Mouse (Mus musculus) heart, embryonic 15.5 days (tissue): Measurements from ENCODE around the gene Cfap299. TPM values are rescaled to one million over a fixed set of nuclear protein-coding genes. Genes with fewer than 3 reads are reported as not detected.
A peak's percentile ranks its signal among the peaks of the same experiment; 100 is the strongest.
"Not testable (repeated sequence)": the region's sequence is repeated elsewhere in the genome, so short reads cannot be mapped to it uniquely, and the experiment has no call there.

Experiments used
- ATAC-seq: fragments of 200-750 bp; cut with Nextera tagmentation; replicated peaks from 2 replicates; pipeline ENCODE4 v1.8.0; 2017; ENCODE audit warnings: low read depth, moderate TSS enrichment; ENCODE audit not compliant: insufficient number of reproducible peaks, insufficient read depth, low FRiP score
- H3K27ac ChIP-seq: fragments of 300-500 bp; sonication (generic); 2 replicates; pipeline ENCODE4 v1.5.1; 2015; ENCODE audit warnings: mild to moderate bottlenecking, inconsistent platforms
- H3K27me3 ChIP-seq: fragments of 300-500 bp; sonication (generic); 2 replicates; pipeline ENCODE4 v1.6.1; 2015; ENCODE audit warnings: inconsistent platforms
- H3K36me3 ChIP-seq: fragments of 300-500 bp; sonication (generic); 2 replicates; pipeline ENCODE4 v1.6.1; 2015; ENCODE audit warnings: mild to moderate bottlenecking, inconsistent platforms
- H3K4me1 ChIP-seq: fragments of 300-500 bp; sonication (generic); replicated peaks from 2 replicates; pipeline ENCODE4 v1.6.1; 2015; ENCODE audit warnings: inconsistent platforms
- H3K4me2 ChIP-seq: fragments of 300-500 bp; sonication (generic); 2 replicates; pipeline ENCODE4 v1.6.1; 2015; ENCODE audit warnings: inconsistent platforms, mild to moderate bottlenecking, moderate library complexity
- H3K4me3 ChIP-seq: fragments of 300-500 bp; sonication (generic); 2 replicates; pipeline ENCODE4 v1.5.1; 2015; ENCODE audit warnings: mild to moderate bottlenecking, inconsistent platforms
- H3K9ac ChIP-seq: fragments of 300-500 bp; sonication (generic); 2 replicates; pipeline ENCODE4 v1.6.1; 2015; ENCODE audit warnings: mild to moderate bottlenecking, inconsistent platforms
- H3K9me3 ChIP-seq: fragments of 300-500 bp; sonication (generic); replicated peaks from 2 replicates; pipeline ENCODE4 v1.6.1; 2016; ENCODE audit warnings: inconsistent platforms
- WGBS: fragments of 180-500 bp; shearing (Covaris S2); methylation state at CpG from one replicate; pipeline ENCODE4 v1.1.7; 2015; ENCODE audit warnings: mixed read lengths; 5-methylcytosine and 5-hydroxymethylcytosine counted together
- polyA plus RNA-seq: library from polyadenylated mRNA; unstranded; fragments of >200 nt; fragmentation: Nextera tagmentation; extraction: Ambion mirVana; gene quantifications from 2 replicates; pipeline ENCODE4 v1.2.1, GENCODE M21; 2015

Cfap299 gene
- 0.22 TPM in 1 of 2 replicates, not detected in the other for polyA plus RNA-seq

DNA sequence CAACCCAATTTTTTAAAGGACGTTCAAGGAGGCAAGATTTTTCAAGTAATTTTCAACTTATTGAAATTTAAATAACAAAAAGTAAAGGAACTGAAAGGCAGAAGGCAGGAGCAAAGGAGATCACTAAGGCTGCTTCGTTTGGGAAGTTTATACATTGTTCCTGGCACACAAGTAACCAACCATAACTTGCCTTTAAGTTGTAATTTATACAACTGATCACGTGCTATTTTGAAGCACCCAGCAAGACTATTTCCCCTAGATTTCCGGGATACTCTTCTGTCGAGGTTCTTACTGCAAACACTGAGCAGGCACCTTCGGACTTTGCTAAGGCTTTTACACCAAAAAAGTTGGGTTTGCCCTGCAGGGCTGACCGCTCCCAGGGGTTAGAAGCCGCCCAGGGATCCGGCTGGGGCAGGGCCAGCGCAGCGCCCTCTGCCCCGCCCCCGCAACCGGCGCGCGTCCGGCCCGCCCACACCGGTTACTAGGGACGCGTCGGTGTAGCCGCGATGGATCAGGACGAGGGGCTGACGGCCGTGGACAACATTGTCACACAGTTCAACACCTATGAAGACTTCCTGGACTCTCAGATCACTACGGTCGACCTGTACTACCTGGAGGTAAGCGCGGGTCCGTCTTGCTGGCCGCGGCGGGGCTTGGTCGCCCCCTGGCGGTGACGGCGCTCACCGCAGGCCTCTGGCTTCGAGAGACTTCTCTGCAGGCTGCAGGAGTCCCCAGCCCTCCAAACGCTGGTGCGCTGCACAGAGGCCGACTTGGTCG is at the start of gene Cfap299:
Gene Cfap299 (plus strand): TSS at position 457 of the 777 bp plus-strand sequence.
- peak within 1 kb of the TSS; percentile 79 for H3K4me2 ChIP-seq
- H3K9ac ChIP-seq = peak within 1 kb of the TSS; percentile 25; the same call in 1 of the 2 replicates
- H3K4me1 ChIP-seq = no peaks in the 10 kb centered on the region
- H3K27ac ChIP-seq = no peak within 1 kb of the TSS
- H3K27me3 ChIP-seq = peaks cover 9% of the 10 kb centered on the region; the same call in 1 of the 2 replicates
- ATAC-seq = peak; percentile 87
- 1% methylated on average over 46 of the region's 46 CpGs for WGBS
- no peaks in the 10 kb centered on the region for H3K9me3 ChIP-seq
- peak within 1 kb of the TSS; percentile 63 for H3K4me3 ChIP-seq
- H3K36me3 ChIP-seq = no peaks in the 10 kb centered on the region

DNA sequence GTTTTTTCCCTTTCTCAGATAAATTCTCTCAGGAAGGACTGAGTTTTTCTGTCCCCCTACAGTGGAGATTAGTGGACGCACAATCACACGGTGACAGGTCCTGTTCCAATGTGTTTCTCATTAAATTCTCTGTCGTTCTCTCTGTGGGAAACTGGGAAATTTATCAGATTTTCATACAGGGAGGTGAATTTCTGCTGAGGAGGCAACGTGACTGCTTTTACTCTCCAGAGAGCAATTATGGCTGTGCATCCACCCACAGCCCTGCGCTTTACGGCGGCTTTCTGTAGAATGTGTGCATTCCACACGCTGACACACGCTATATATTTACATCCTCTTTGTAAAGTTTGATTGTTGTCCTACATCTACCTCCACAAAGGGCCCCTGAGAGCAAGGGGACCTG is 47.1 kb upstream of the Cfap299 start:
- Histone ChIP-seq H3K36me3 (no peaks in the 10 kb centered on the region), H3K27ac (no peak overlapping the region), H3K4me3 (no peak overlapping the region), H3K27me3 (peaks cover 10% of the 10 kb centered on the region; the same call in 1 of the 2 replicates), H3K4me2 (no peak overlapping the region), H3K9me3 (no peaks in the 10 kb centered on the region), H3K4me1 (no peaks in the 10 kb centered on the region), H3K9ac (no peak overlapping the region)
- ATAC-seq = no peak
- WGBS = 52% methylated on average over 9 of the region's 9 CpGs

DNA sequence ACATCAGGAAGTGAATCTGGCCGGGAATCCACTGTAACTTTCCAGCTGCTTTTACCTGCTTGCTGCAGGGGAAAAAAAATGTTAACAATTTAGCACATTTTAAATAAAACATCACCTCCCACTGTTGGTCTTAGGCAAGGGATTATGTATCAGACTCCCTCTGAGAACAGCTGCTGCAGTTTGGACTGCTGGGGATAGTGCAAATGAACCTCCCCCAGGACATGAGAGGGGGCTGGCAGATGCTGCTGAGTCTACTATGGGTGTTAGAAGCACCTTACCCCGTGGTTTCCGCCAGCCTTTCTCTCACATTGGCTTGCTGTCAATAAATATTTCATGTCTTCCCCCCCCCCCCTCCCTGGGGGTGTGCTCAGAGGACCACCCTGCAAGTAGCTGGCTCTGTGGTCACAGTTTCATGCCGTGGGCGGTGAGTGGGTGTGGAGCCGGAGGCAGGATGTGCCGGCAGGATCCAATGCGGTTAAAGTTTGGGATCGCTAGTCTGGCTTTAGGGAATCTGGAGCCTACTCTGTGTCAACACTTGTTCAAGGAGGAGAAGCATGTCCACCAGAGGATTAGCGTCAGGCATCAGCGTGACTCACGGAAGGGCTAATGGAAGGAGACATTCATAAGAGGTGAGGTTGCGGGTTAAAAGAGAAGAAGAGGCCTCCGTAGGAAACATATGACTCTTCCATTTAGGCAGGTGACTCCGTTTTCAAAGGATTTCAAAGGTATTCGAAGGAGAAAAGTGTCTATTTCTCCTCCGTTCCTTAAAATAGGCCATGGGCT is 45.2 kb upstream of the Cfap299 start:
- ATAC-seq = no peak
- Histone ChIP-seq H3K9ac (no peak overlapping the region), H3K27me3 (peaks cover 10% of the 10 kb centered on the region; the same call in 1 of the 2 replicates), H3K27ac (no peak overlapping the region), H3K4me1 (no peaks in the 10 kb centered on the region), H3K4me3 (no peak overlapping the region), H3K9me3 (no peaks in the 10 kb centered on the region), H3K36me3 (no peaks in the 10 kb centered on the region), H3K4me2 (peak overlapping the region; percentile 40)
- 22% methylated on average over 17 of the region's 17 CpGs for WGBS

DNA sequence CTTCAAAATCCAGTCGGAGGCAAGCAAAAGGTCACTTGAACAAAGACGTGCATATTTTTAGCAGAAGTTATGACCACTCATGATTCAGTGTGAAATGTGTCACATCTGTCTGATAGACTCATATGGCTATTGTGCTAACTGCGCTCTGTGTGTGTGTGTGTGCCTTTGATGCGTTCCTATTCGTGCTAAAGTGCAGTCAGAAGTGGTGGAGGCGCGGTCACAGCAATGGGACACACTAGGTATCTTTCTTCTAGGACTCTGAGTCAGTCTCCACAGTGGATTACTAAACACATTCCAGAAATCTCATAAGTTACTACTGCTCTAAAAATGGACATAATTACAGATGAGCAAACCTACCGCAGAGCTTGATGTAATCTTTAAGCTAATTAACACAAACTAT is 38.5 kb upstream of the Cfap299 start:
- H3K4me2 ChIP-seq = no peak overlapping the region
- ATAC-seq = no peak
- peaks cover 4% of the 10 kb centered on the region for H3K4me1 ChIP-seq
- WGBS = 79% methylated on average over 8 of the region's 8 CpGs
- H3K27ac ChIP-seq = no peak overlapping the region
- H3K36me3 ChIP-seq = no peaks in the 10 kb centered on the region
- H3K9ac ChIP-seq = no peak overlapping the region
- H3K27me3 ChIP-seq = peaks cover 22% of the 10 kb centered on the region
- H3K9me3 ChIP-seq = no peaks in the 10 kb centered on the region
- no peak overlapping the region for H3K4me3 ChIP-seq

DNA sequence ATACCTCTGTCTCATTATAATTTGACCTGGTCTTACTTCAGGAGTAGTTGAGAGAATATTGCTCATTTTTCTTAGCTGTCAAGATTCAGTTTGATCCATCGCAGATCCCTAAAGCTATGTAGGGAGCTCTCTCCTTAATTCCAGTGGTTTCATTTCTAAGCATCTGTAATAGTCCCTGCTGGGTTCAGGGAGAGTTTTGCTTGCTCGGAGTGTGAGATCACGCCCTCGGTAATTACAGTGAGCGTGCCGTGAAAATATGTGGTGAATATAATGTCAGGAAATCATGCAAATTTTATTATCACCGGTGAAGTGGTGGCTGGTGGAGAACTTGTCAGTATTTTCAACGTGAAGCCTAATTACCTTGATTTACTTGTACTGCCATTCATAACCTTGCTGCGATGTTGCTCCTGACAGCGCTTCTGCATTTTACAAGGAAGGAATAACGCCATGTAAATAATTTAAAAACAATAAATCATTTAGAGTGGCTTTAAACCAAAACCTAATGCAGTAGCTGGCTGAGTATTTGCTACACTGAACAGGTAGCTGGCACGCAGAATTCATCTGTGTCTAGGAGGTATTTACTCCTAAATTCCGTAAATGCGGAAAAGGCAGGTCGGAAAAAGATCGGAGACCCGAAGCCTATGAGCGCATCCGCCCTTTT is 36.6 kb upstream of the Cfap299 start:
- H3K27ac ChIP-seq = no peak overlapping the region
- 3% methylated on average over 19 of the region's 19 CpGs for WGBS
- no peak overlapping the region for H3K9ac ChIP-seq
- H3K4me1 ChIP-seq = peaks cover 4% of the 10 kb centered on the region
- peaks cover 22% of the 10 kb centered on the region for H3K27me3 ChIP-seq
- H3K9me3 ChIP-seq = no peaks in the 10 kb centered on the region
- ATAC-seq = no peak
- H3K4me2 ChIP-seq = peak overlapping the region; percentile 57
- peak overlapping the region; percentile 34 for H3K4me3 ChIP-seq
- no peaks in the 10 kb centered on the region for H3K36me3 ChIP-seq

DNA sequence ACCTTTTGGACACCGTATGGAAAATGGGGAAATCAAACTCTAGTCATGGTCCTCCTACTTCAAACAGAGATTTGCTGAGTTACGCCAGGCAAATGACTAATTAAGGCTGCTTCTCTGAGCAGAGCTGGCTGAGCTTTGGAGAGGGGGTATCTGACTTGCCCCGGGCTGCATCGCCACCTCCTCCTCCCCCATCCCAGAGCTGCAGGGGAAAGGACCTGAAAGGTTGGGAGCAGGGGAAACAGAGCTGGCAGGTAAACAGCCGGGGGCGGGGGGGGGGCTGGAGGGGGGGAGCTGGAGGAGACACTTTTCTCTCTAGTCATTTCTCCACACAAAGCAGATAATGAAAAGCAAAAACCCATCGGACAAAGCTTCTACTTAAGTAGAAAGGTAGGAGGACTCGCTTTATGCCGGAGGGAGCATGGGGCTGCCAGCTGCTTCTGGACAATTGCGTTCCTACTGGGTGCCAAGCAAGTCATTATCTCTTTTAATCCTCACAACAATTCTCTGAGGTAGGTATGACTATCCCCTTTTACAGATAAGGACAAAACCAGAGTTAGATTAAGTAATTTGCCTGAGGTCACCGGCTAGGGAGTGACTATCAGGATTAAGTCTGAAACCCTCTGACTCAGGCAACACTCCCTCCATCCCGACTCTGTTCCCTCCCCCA is 35.9 kb upstream of the Cfap299 start:
- Histone ChIP-seq H3K27me3 (peaks cover 22% of the 10 kb centered on the region), H3K9ac (no peak overlapping the region), H3K4me1 (peaks cover 4% of the 10 kb centered on the region), H3K27ac (no peak overlapping the region), H3K36me3 (no peaks in the 10 kb centered on the region), H3K9me3 (no peaks in the 10 kb centered on the region), H3K4me2 (peak overlapping the region; percentile 57), H3K4me3 (peak overlapping the region; percentile 34)
- 5% methylated on average over 12 of the region's 12 CpGs for WGBS
- ATAC-seq = no peak

GRCm38 (mm10) chr5:98300079-98300478 is 29.0 kb upstream of the Cfap299 start:
- Histone ChIP-seq H3K36me3 (no peaks in the 10 kb centered on the region), H3K4me3 (no peak overlapping the region), H3K27ac (no peak overlapping the region), H3K9me3 (no peaks in the 10 kb centered on the region), H3K27me3 (no peaks in the 10 kb centered on the region), H3K4me2 (no peak overlapping the region), H3K4me1 (no peaks in the 10 kb centered on the region), H3K9ac (no peak overlapping the region)
- WGBS = 75% methylated on average over 4 of the region's 4 CpGs
- ATAC-seq = no peak

- Histone ChIP-seq H3K4me1 (no peaks in the 10 kb centered on the region), H3K9me3 (no peaks in the 10 kb centered on the region), H3K27ac (no peak overlapping the region), H3K27me3 (no peaks in the 10 kb centered on the region), H3K4me3 (no peak overlapping the region), H3K4me2 (no peak overlapping the region), H3K9ac (no peak overlapping the region), H3K36me3 (no peaks in the 10 kb centered on the region)
- no peak for ATAC-seq
- 67% methylated on average over 4 of the region's 4 CpGs for WGBS
These were observed 23.4 kb upstream of the Cfap299 start for GRCm38 (mm10) chr5:98305673-98306072.

- Histone ChIP-seq H3K36me3 (no peaks in the 10 kb centered on the region), H3K4me2 (no peak overlapping the region), H3K4me3 (no peak overlapping the region), H3K4me1 (no peaks in the 10 kb centered on the region), H3K9me3 (no peaks in the 10 kb centered on the region), H3K9ac (no peak overlapping the region), H3K27me3 (no peaks in the 10 kb centered on the region), H3K27ac (no peak overlapping the region)
- no peak for ATAC-seq
- WGBS = 54% methylated on average over 9 of the region's 9 CpGs
These were observed 22.6 kb upstream of the Cfap299 start for GRCm38 (mm10) chr5:98306528-98306927.

- 68% methylated on average over 2 of the region's 2 CpGs for WGBS
- H3K4me2 ChIP-seq = no peak overlapping the region
- ATAC-seq = no peak
These were observed 2.5 kb upstream of the Cfap299 start for GRCm38 (mm10) chr5:98326625-98327024.

GRCm38 (mm10) chr5:98343751-98344150 is 14.6 kb downstream of the Cfap299 start:
- 80% methylated on average over 16 of the region's 16 CpGs for WGBS

More at GRCm38 (mm10) chr5:98326625-98327024, 2.5 kb upstream of the Cfap299 start:
- H3K9ac ChIP-seq = no peak overlapping the region
- H3K36me3 ChIP-seq = no peaks in the 10 kb centered on the region
- no peak overlapping the region for H3K4me3 ChIP-seq
- H3K27me3 ChIP-seq = peaks cover 9% of the 10 kb centered on the region; the same call in 1 of the 2 replicates
- no peaks in the 10 kb centered on the region for H3K9me3 ChIP-seq
- H3K4me1 ChIP-seq = no peaks in the 10 kb centered on the region
- no peak overlapping the region for H3K27ac ChIP-seq

More at GRCm38 (mm10) chr5:98343751-98344150, 14.6 kb downstream of the Cfap299 start:
- not testable (repeated sequence) for H3K27ac ChIP-seq, H3K4me1 ChIP-seq, H3K27me3 ChIP-seq, H3K36me3 ChIP-seq, H3K4me2 ChIP-seq, H3K9ac ChIP-seq, ATAC-seq, H3K9me3 ChIP-seq, H3K4me3 ChIP-seq
